Mouse (Mus musculus) layer of hippocampus, adult 9-11 months (tissue): ENCODE results near the gene Shld1.

Experiments
- DNase-seq: peaks from one replicate; pipeline ENCODE4 v3.0.0; 2022

The Shld1 gene

GRCm38 (mm10) chr2:132726156-132726555, 39.4 kb downstream of the Shld1 start:
- DNase-seq, result no peak

GRCm38 (mm10) chr2:132732940-132733339, 46.2 kb downstream of the Shld1 start:
- DNase-seq, result no peak

- no peak for DNase-seq
These were observed 47.2 kb downstream of the Shld1 start for GRCm38 (mm10) chr2:132733603-132734573.

GRCm38 (mm10) chr2:132738816-132739432, 52.2 kb downstream of the Shld1 start:
- no peak for DNase-seq

GRCm38 (mm10) chr2:132741862-132742347, 55.2 kb downstream of the Shld1 start:
- peak; percentile 89 for DNase-seq

- DNase-seq, result no peak
These were observed 58.1 kb downstream of the Shld1 start for GRCm38 (mm10) chr2:132744866-132745265.

GRCm38 (mm10) chr2:132746108-132746507, 59.4 kb downstream of the Shld1 start:
- DNase-seq, result peak; percentile 36

- DNase-seq, result no peak
These were observed 64.0 kb downstream of the Shld1 start for GRCm38 (mm10) chr2:132750726-132751125.

- DNase-seq, result peak; percentile 67
These were observed 64.7 kb downstream of the Shld1 start for GRCm38 (mm10) chr2:132751141-132752066.

- no peak for DNase-seq
These were observed 65.7 kb downstream of the Shld1 start for GRCm38 (mm10) chr2:132752398-132752797.

GRCm38 (mm10) chr2:132753137-132753536, 66.4 kb downstream of the Shld1 start:
- no peak for DNase-seq

GRCm38 (mm10) chr2:132757911-132758310, 71.2 kb downstream of the Shld1 start:
- peak; percentile 82 for DNase-seq

- no peak for DNase-seq
These were observed 84.1 kb downstream of the Shld1 start for GRCm38 (mm10) chr2:132770822-132771221.

GRCm38 (mm10) chr2:132780978-132781377, 94.2 kb downstream of the Shld1 start, which contains the start of gene Chgb:
Gene Chgb (plus strand): TSS chr2:132781278.
- no peak for DNase-seq

GRCm38 (mm10) chr2:132781439-132782068, 94.8 kb downstream of the Shld1 start:
- DNase-seq, result peak; percentile 82

GRCm38 (mm10) chr2:132784039-132784438, 97.3 kb downstream of the Shld1 start:
- no peak for DNase-seq

GRCm38 (mm10) chr2:132793441-132794203, 106.9 kb downstream of the Shld1 start:
- DNase-seq, result no peak

- DNase-seq, result no peak
These were observed 107.5 kb downstream of the Shld1 start for GRCm38 (mm10) chr2:132794204-132794586.
